Mouse (Mus musculus) stomach, postnatal 0 days (tissue): ENCODE measurements around the gene Ufc1.

Experiments used
- CTCF ChIP-seq: IDR thresholded peaks from 2 replicates; pipeline ENCODE4 v1.5.1; 2016; ENCODE audit warnings: antibody characterized with exemption, low read depth, mild to moderate bottlenecking, moderate library complexity
- EP300 ChIP-seq: optimal IDR thresholded peaks from 2 replicates; pipeline ENCODE3; 2016; ENCODE audit warnings: antibody characterized with exemption

DNA sequence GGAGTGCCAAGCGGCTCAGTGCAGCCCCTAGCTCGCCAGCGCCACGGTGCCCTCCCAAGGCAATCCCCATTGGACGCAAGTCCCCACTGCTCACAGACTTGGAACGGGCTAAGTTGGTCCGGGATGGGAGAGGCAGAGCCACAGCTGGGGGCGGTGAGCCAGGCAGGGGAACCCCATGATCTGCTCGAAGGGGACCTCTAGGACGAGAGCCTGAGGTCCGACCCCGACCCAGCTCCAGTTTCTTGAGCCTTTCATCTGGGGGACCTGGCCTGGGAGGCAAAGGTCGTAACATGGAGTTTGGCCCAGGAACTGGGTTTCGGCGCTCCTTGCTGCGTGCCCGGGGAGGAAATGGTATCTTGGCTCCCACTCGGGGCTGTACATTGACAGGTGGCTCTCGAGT lies 8.3 kb downstream of the Ufc1 start:
- TF ChIP-seq CTCF, result no peak
- no peak for TF ChIP-seq EP300
